21 mouse cellular contexts compared by ENCODE assay signal in the genomic region with DNA sequence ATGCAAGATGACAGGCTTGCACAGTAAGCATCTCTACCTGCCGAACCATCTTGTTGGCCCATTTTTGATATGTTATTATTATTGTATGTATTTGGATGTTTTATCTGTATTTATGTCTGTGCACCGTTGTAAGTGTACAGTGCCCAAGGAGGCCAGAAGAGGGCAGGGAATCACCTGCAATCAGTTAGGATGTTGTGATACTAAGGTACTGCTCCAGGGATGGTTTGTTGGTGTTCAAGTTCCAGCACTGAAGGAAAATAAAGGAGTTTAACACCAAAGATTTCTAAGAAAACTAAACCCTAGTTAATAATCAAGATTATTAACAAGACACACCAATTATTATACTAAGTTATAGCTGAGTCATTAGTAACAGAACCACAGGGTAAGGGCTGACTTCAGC. TPM values are rescaled to one million over a fixed set of nuclear protein-coding genes. Genes with fewer than 3 reads are reported as not detected.
DNase-seq lines count a peak whose midpoint lies in the region; ATAC-seq and TF ChIP-seq lines count a peak whose summit lies in the region.
"Had no signal": no experiment of that assay in that cellular context is flagged by ENCODE, and none has a peak within 500 bp of the region (broad histone marks: within the 10 kb centered on the region; RNA-seq: fewer than 3 reads in every experiment).

No protein-coding gene starts in this region.

- DNase-seq in kidney, adult 2 months: peak; percentile 71
- no peak for DNase-seq in kidney, postnatal 4 days
- DNase-seq in kidney, adult 9 months: peak; percentile 64
- peak; percentile 37 to 52 for DNase-seq in kidney, postnatal 25 days
- no peak for DNase-seq in spleen, postnatal 14 days (ENCODE audit: low spot score in 2 of 2)
- DNase-seq in liver, embryonic 11.5 days (ENCODE audit: low spot score): no peak
- DNase-seq: adrenal gland, adult 2 months; adrenal gland, postnatal 25 days; cerebellum, adult 2 months; cerebellum, postnatal 14 days; embryo, embryonic 11 days; gastrocnemius, adult 2 months; gastrocnemius, postnatal 25 days; heart, postnatal 36 days had no signal

- no peak for TF ChIP-seq POLR2A in kidney, adult 2 months (IDR thresholded peaks at IDR 0.05; ENCODE audit: low read depth, low read length)

- no peak overlapping the region for H3K4me3 ChIP-seq in kidney, adult 2 months (ENCODE audit: insufficient read depth, low read depth, low read length)
- no peak overlapping the region for H3K4me3 ChIP-seq in kidney, embryonic 16.5 days (ENCODE audit: low read length)
- H3K4me3 ChIP-seq in liver, embryonic 11.5 days (ENCODE audit: low read depth, low read length): no peak overlapping the region
- H3K4me3 ChIP-seq: embryonic facial prominence, embryonic 15.5 days; erythroblast, embryonic 14.5 days; forebrain, embryonic 10.5 days; gastrocnemius, adult 2 months; heart, embryonic 12.5 days had no signal

- H3K27me3 ChIP-seq in kidney, adult 2 months (replicated peaks; ENCODE audit: control insufficient read depth, insufficient read depth, low read length): no peaks in the 10 kb centered on the region
- no peaks in the 10 kb centered on the region for H3K27me3 ChIP-seq in kidney, embryonic 16.5 days (ENCODE audit: insufficient read depth, low read length)
- no peaks in the 10 kb centered on the region for H3K27me3 ChIP-seq in liver, embryonic 11.5 days (replicated peaks; ENCODE audit: control insufficient read depth, insufficient read depth, low read length)
- H3K27me3 ChIP-seq: CH12.LX; embryonic facial prominence, embryonic 15.5 days; heart, embryonic 12.5 days had no signal

- H3K4me2 ChIP-seq in kidney, embryonic 16.5 days (replicated peaks; ENCODE audit: low read depth, low read length): no peak overlapping the region
- no peak overlapping the region for H3K4me2 ChIP-seq in liver, embryonic 11.5 days
- H3K4me2 ChIP-seq: embryonic facial prominence, embryonic 15.5 days; heart, embryonic 12.5 days had no signal

- H3K9me3 ChIP-seq in kidney, embryonic 16.5 days (ENCODE audit: low read length): no peaks in the 10 kb centered on the region
- no peaks in the 10 kb centered on the region for H3K9me3 ChIP-seq in liver, embryonic 11.5 days (ENCODE audit: control insufficient read depth, low read length)
- H3K9me3 ChIP-seq: embryonic facial prominence, embryonic 15.5 days; forebrain, embryonic 10.5 days; heart, embryonic 12.5 days had no signal

- H3K9ac ChIP-seq in kidney, embryonic 16.5 days (replicated peaks; ENCODE audit: low read length): no peak overlapping the region
- no peak overlapping the region for H3K9ac ChIP-seq in liver, embryonic 11.5 days (ENCODE audit: low read depth, low read length)
- H3K9ac ChIP-seq: embryonic facial prominence, embryonic 15.5 days; heart, embryonic 12.5 days had no signal

- ATAC-seq in kidney, embryonic 16.5 days (ENCODE audit: low FRiP score, low TSS enrichment): peak; percentile 61; the same call in 1 of the 2 replicates
- ATAC-seq in liver, embryonic 11.5 days (replicated peaks; ENCODE audit: low FRiP score): no peak
- ATAC-seq: forebrain, embryonic 14.5 days had no signal

- WGBS in kidney, adult 2 months: 62% methylated on average over 2 of the region's 2 CpGs
- 81% methylated on average over 2 of the region's 2 CpGs for WGBS in kidney, embryonic 16.5 days
- WGBS in liver, embryonic 11.5 days: 76% methylated on average over 2 of the region's 2 CpGs

- no peaks in the 10 kb centered on the region; the same call in 1 of the 2 replicates for H3K36me3 ChIP-seq in kidney, adult 2 months (ENCODE audit: control insufficient read depth, insufficient read depth, low read length)
- peaks cover 13% of the 10 kb centered on the region for H3K36me3 ChIP-seq in kidney, embryonic 16.5 days (ENCODE audit: insufficient read depth, low read length)
- H3K36me3 ChIP-seq in liver, embryonic 11.5 days (ENCODE audit: control insufficient read depth, insufficient read depth, low read length): peaks cover 10% of the 10 kb centered on the region; the same call in 1 of the 2 replicates

- TF ChIP-seq CTCF in kidney, adult 2 months (conservative IDR thresholded peaks at IDR 0.05; ENCODE audit: insufficient read depth, insufficient read length, low read depth, low read length): peak; percentile 49; the same call in 1 of the 2 replicates

- H3K27ac ChIP-seq in kidney, adult 2 months (ENCODE audit: insufficient read depth, low read depth, low read length): no peak overlapping the region
- no peak overlapping the region for H3K27ac ChIP-seq in kidney, embryonic 16.5 days (ENCODE audit: low read length)
- H3K27ac ChIP-seq in liver, embryonic 11.5 days (ENCODE audit: low read depth, low read length): no peak overlapping the region
- H3K27ac ChIP-seq: embryonic facial prominence, embryonic 15.5 days; forebrain, embryonic 10.5 days; gastrocnemius, adult 2 months had no signal

- H3K4me1 ChIP-seq in kidney, adult 2 months (ENCODE audit: control insufficient read depth, insufficient read depth, low read length): peaks cover 5% of the 10 kb centered on the region; the same call in 1 of the 2 replicates
- H3K4me1 ChIP-seq in kidney, embryonic 16.5 days (ENCODE audit: insufficient read depth, low read length): no peaks in the 10 kb centered on the region
- H3K4me1 ChIP-seq in liver, embryonic 11.5 days (replicated peaks; ENCODE audit: control insufficient read depth, insufficient read depth, low read length): peaks cover 6% of the 10 kb centered on the region
- H3K4me1 ChIP-seq: forebrain, embryonic 10.5 days; heart, embryonic 12.5 days had no signal

RNA-seq across cellular contexts. Expression of gene Hdc, which starts 14.1 kb away (rescaled TPM):
- 8.1 and 11.7 TPM in 2 replicates for polyA plus RNA-seq in kidney, adult 2 months (2012; rRNA removed)
- 126 and 129 TPM in 2 replicates for polyA plus RNA-seq in kidney, embryonic 16.5 days (2015; fragmentation: Nextera tagmentation; extraction: Ambion mirVana)
- 7.4 and 9.4 TPM in 2 replicates for polyA plus RNA-seq in liver, embryonic 11.5 days (2014; fragmentation: Nextera tagmentation; extraction: Ambion mirVana)

RNA-seq across cellular contexts. Expression of gene Gabpb1, which starts 43.0 kb away (rescaled TPM):
- 11.1 and 11.2 TPM in 2 replicates for polyA plus RNA-seq in kidney, adult 2 months (2012; rRNA removed)
- polyA plus RNA-seq in kidney, embryonic 16.5 days (2015; fragmentation: Nextera tagmentation; extraction: Ambion mirVana): 58.4 and 59.3 TPM in 2 replicates
- polyA plus RNA-seq in liver, embryonic 11.5 days (2014; fragmentation: Nextera tagmentation; extraction: Ambion mirVana): 41.0 and 46.4 TPM in 2 replicates

Comparison
In these comparisons a context has a peak if more than half of its experiments do, and no peak if none do; other contexts are left out.
1. DNase-seq: peak in kidney, adult 2 months (single experiment), kidney, adult 9 months (single experiment) and kidney, postnatal 25 days (2 of 2); none in kidney, postnatal 4 days (0 of 2), spleen, postnatal 14 days (0 of 2) and liver, embryonic 11.5 days (single experiment).
2. RNA of gene Hdc, which starts 14.1 kb away (polyA plus RNA-seq): 126 to 129 TPM in kidney, embryonic 16.5 days; 8.1 to 11.7 TPM in kidney, adult 2 months and 7.4 to 9.4 TPM in liver, embryonic 11.5 days; every median in the first group is over 10 times any median in the second.